Mouse (Mus musculus) midbrain, postnatal 0 days (tissue): ENCODE measurements around the gene Lama4. TPM values are rescaled to one million over a fixed set of nuclear protein-coding genes. Genes with fewer than 3 reads are reported as not detected.
A peak's percentile ranks its signal among the peaks of the same experiment; 100 is the strongest.

Source experiments
- ATAC-seq: fragments of 200-750 bp; cut with Nextera tagmentation; 2 replicates; pipeline ENCODE4 v1.8.0; 2017; ENCODE audit warnings: moderate number of reproducible peaks, mild to moderate bottlenecking, moderate TSS enrichment, moderate library complexity; ENCODE audit not compliant: low FRiP score
- DNase-seq: peaks from one replicate; pipeline ENCODE4 v3.0.0-alpha.2; 2015; ENCODE audit warnings: low spot score
- H3K27ac ChIP-seq: fragments of 300-500 bp; sonication (generic); 2 replicates; pipeline ENCODE4 v1.5.1; 2014; ENCODE audit warnings: low read depth, mild to moderate bottlenecking, low read length, mixed read lengths
- H3K27me3 ChIP-seq: fragments of 300-500 bp; sonication (generic); 2 replicates; pipeline ENCODE4 v1.6.1; 2014; ENCODE audit warnings: low read length, control low read depth, mixed read lengths; ENCODE audit not compliant: insufficient read depth
- H3K36me3 ChIP-seq: fragments of 300-500 bp; sonication (generic); 2 replicates; pipeline ENCODE4 v1.6.1; 2014; ENCODE audit warnings: low read length, control low read depth, mixed read lengths; ENCODE audit not compliant: insufficient read depth
- H3K4me1 ChIP-seq: fragments of 300-500 bp; sonication (generic); 2 replicates; pipeline ENCODE4 v1.6.1; 2014; ENCODE audit warnings: mild to moderate bottlenecking, control low read depth, antibody characterized with exemption, low read length, mixed read lengths; ENCODE audit not compliant: insufficient read depth
- H3K4me2 ChIP-seq: fragments of 300-500 bp; sonication (generic); 2 replicates; pipeline ENCODE4 v1.6.1; 2014; ENCODE audit warnings: low read depth, mild to moderate bottlenecking, low read length, mixed read lengths; ENCODE audit not compliant: poor library complexity, severe bottlenecking
- H3K4me3 ChIP-seq: fragments of 300-500 bp; sonication (generic); 2 replicates; pipeline ENCODE4 v1.5.1; 2014; ENCODE audit warnings: low read depth, mild to moderate bottlenecking, low read length, moderate library complexity
- H3K9ac ChIP-seq: fragments of 300-500 bp; sonication (generic); replicated peaks from 2 replicates; pipeline ENCODE4 v1.6.1; 2014; ENCODE audit warnings: mild to moderate bottlenecking, low read length, moderate library complexity, mixed read lengths; ENCODE audit not compliant: poor library complexity, severe bottlenecking
- H3K9me3 ChIP-seq: fragments of 300-500 bp; sonication (generic); 2 replicates; pipeline ENCODE4 v1.6.1; 2016; ENCODE audit warnings: low read length, control low read depth
- CTCF ChIP-seq: IDR thresholded peaks from 2 replicates; pipeline ENCODE4 v1.5.1; 2016; ENCODE audit warnings: antibody characterized with exemption, mild to moderate bottlenecking
- WGBS: fragments of 180-500 bp; shearing (Covaris S2); extraction: QIAGEN DNeasy Blood & Tissue Kit; methylation state at CpG from one replicate; pipeline ENCODE4 v1.1.7; 2014; 5-methylcytosine and 5-hydroxymethylcytosine counted together
- polyA plus RNA-seq: library from polyadenylated mRNA; unstranded; fragments of >200 nt; fragmentation: Nextera tagmentation; extraction: Ambion mirVana; gene quantifications from 2 replicates; pipeline ENCODE4 v1.2.1, GENCODE M21; 2015
- total RNA-seq: library from RNA; depleted of rRNA; stranded (reverse); fragments of >200 nt; gene quantifications from 2 replicates; pipeline ENCODE4 v1.2.3, GENCODE M21; 2014

Lama4 gene
- total and polyA plus RNA-seq, 2 experiments from 2014 or later, result 12.6 to 20.2 TPM

- Histone ChIP-seq H3K9ac (no peak overlapping the region), H3K4me3 (no peak overlapping the region), H3K9me3 (no peaks in the 10 kb centered on the region), H3K36me3 (no peaks in the 10 kb centered on the region), H3K4me1 (no peaks in the 10 kb centered on the region), H3K27ac (no peak overlapping the region), H3K4me2 (no peak overlapping the region), H3K27me3 (no peaks in the 10 kb centered on the region)
- no peak for ATAC-seq
- 78% methylated on average over 8 of the region's 8 CpGs for WGBS
- no peak for TF ChIP-seq CTCF
- no peak for DNase-seq
Observed at GRCm38 (mm10) chr10:39049581-39050294, 84.4 kb downstream of the Lama4 start.

- ATAC-seq, result no peak
- Histone ChIP-seq H3K4me1 (no peaks in the 10 kb centered on the region), H3K4me3 (no peak overlapping the region), H3K27me3 (no peaks in the 10 kb centered on the region), H3K9ac (no peak overlapping the region), H3K9me3 (no peaks in the 10 kb centered on the region), H3K27ac (no peak overlapping the region), H3K4me2 (no peak overlapping the region), H3K36me3 (no peaks in the 10 kb centered on the region)
- TF ChIP-seq CTCF, result no peak
- WGBS, result 96% methylated on average over 5 of the region's 5 CpGs
- no peak for DNase-seq
Observed at GRCm38 (mm10) chr10:39056050-39056449, 90.7 kb downstream of the Lama4 start.

GRCm38 (mm10) chr10:39064732-39065131, 99.4 kb downstream of the Lama4 start:
- ATAC-seq, result no peak
- Histone ChIP-seq H3K9me3 (no peaks in the 10 kb centered on the region), H3K27ac (no peak overlapping the region), H3K4me2 (no peak overlapping the region), H3K36me3 (no peaks in the 10 kb centered on the region), H3K9ac (no peak overlapping the region), H3K4me3 (no peak overlapping the region), H3K4me1 (no peaks in the 10 kb centered on the region), H3K27me3 (no peaks in the 10 kb centered on the region)
- 93% methylated on average over 5 of the region's 5 CpGs for WGBS
- peak; percentile 69 for TF ChIP-seq CTCF
- peak; percentile 26 for DNase-seq

- no peak for TF ChIP-seq CTCF
- WGBS, result 81% methylated on average over 3 of the region's 3 CpGs
- Histone ChIP-seq H3K4me3 (no peak overlapping the region), H3K27ac (no peak overlapping the region), H3K27me3 (no peaks in the 10 kb centered on the region), H3K9ac (no peak overlapping the region), H3K9me3 (no peaks in the 10 kb centered on the region), H3K36me3 (no peaks in the 10 kb centered on the region), H3K4me2 (no peak overlapping the region), H3K4me1 (no peaks in the 10 kb centered on the region)
- DNase-seq (no peak), ATAC-seq (no peak)
Observed at GRCm38 (mm10) chr10:39065449-39065848, 100.1 kb downstream of the Lama4 start.

GRCm38 (mm10) chr10:39066061-39066460, 100.7 kb downstream of the Lama4 start:
- H3K27ac ChIP-seq, result no peak overlapping the region
- no peak overlapping the region for H3K4me2 ChIP-seq
- TF ChIP-seq CTCF, result no peak
- no peaks in the 10 kb centered on the region for H3K36me3 ChIP-seq
- WGBS, result 90% methylated on average over 4 of the region's 4 CpGs
- no peaks in the 10 kb centered on the region for H3K4me1 ChIP-seq
- DNase-seq (no peak), ATAC-seq (no peak)
- H3K27me3 ChIP-seq, result no peaks in the 10 kb centered on the region
- no peak overlapping the region for H3K4me3 ChIP-seq
- H3K9ac ChIP-seq, result no peak overlapping the region
- no peaks in the 10 kb centered on the region for H3K9me3 ChIP-seq

- Histone ChIP-seq H3K4me3 (no peak overlapping the region), H3K9ac (no peak overlapping the region), H3K27me3 (no peaks in the 10 kb centered on the region), H3K9me3 (no peaks in the 10 kb centered on the region), H3K36me3 (no peaks in the 10 kb centered on the region), H3K4me1 (no peaks in the 10 kb centered on the region), H3K4me2 (no peak overlapping the region), H3K27ac (no peak overlapping the region)
- peak; percentile 66 for TF ChIP-seq CTCF
- no peak for ATAC-seq
- DNase-seq, result peak; percentile 63
Observed at GRCm38 (mm10) chr10:39066962-39067361, 101.6 kb downstream of the Lama4 start.
